Mouse (Mus musculus) retina, postnatal 7 days (tissue): ENCODE data around the gene Clcnka.

Experiments used
- DNase-seq: peaks from one replicate; pipeline ENCODE4 v3.0.0-alpha.2; 2012; ENCODE audit warnings: low read depth, low spot score

The Clcnka gene

GRCm38 (mm10) chr4:141398545-141398944 lies at the start of gene Clcnka:
Gene Clcnka (minus strand): TSS chr4:141398724.
- DNase-seq, result no peak

GRCm38 (mm10) chr4:141446211-141446610 lies 47.7 kb upstream of the Clcnka start:
- no peak for DNase-seq

GRCm38 (mm10) chr4:141445328-141445720 lies 46.8 kb upstream of the Clcnka start:
- no peak for DNase-seq

GRCm38 (mm10) chr4:141444451-141445327 lies 46.2 kb upstream of the Clcnka start, which contains the start of gene Zbtb17:
Gene Zbtb17 (plus strand): TSS chr4:141444654.
- peak; percentile 78 for DNase-seq

GRCm38 (mm10) chr4:141443641-141444429 lies 45.3 kb upstream of the Clcnka start:
- DNase-seq, result no peak

- DNase-seq, result no peak
Measured at GRCm38 (mm10) chr4:141440877-141441276, 42.4 kb upstream of the Clcnka start.

GRCm38 (mm10) chr4:141439083-141439803 lies 40.7 kb upstream of the Clcnka start:
- DNase-seq, result no peak

GRCm38 (mm10) chr4:141435974-141436373 lies 37.5 kb upstream of the Clcnka start, which contains the start of gene Srarp:
Gene Srarp (minus strand): TSS chr4:141436105.
- no peak for DNase-seq

- no peak for DNase-seq
Measured at GRCm38 (mm10) chr4:141433191-141433590, 34.7 kb upstream of the Clcnka start.

GRCm38 (mm10) chr4:141432666-141433065 lies 34.1 kb upstream of the Clcnka start:
- no peak for DNase-seq

- peak; percentile 48 for DNase-seq
Measured at GRCm38 (mm10) chr4:141430997-141431396, 32.5 kb upstream of the Clcnka start.

GRCm38 (mm10) chr4:141429847-141430246 lies 31.3 kb upstream of the Clcnka start:
- no peak for DNase-seq

- DNase-seq, result no peak
Measured at GRCm38 (mm10) chr4:141429381-141429780, 30.9 kb upstream of the Clcnka start.

GRCm38 (mm10) chr4:141427921-141428320 lies 29.4 kb upstream of the Clcnka start:
- DNase-seq, result no peak

GRCm38 (mm10) chr4:141426796-141427745 lies 28.5 kb upstream of the Clcnka start:
- no peak for DNase-seq

GRCm38 (mm10) chr4:141425484-141426479 lies 27.3 kb upstream of the Clcnka start:
- DNase-seq, result no peak

GRCm38 (mm10) chr4:141423691-141424431 lies 25.3 kb upstream of the Clcnka start:
- DNase-seq, result no peak

- DNase-seq, result no peak
Measured at GRCm38 (mm10) chr4:141423288-141423687, 24.8 kb upstream of the Clcnka start.

GRCm38 (mm10) chr4:141422841-141423240 lies 24.3 kb upstream of the Clcnka start:
- DNase-seq, result no peak
